Mouse (Mus musculus): ENCODE measurements around the gene Far1. TPM values are rescaled to one million over a fixed set of nuclear protein-coding genes. Genes with fewer than 3 reads are reported as not detected.

The Far1 gene
- total and polyA plus RNA-seq, 3 experiments, result 26.4 to 34.2 TPM; not detected in 1

DNA sequence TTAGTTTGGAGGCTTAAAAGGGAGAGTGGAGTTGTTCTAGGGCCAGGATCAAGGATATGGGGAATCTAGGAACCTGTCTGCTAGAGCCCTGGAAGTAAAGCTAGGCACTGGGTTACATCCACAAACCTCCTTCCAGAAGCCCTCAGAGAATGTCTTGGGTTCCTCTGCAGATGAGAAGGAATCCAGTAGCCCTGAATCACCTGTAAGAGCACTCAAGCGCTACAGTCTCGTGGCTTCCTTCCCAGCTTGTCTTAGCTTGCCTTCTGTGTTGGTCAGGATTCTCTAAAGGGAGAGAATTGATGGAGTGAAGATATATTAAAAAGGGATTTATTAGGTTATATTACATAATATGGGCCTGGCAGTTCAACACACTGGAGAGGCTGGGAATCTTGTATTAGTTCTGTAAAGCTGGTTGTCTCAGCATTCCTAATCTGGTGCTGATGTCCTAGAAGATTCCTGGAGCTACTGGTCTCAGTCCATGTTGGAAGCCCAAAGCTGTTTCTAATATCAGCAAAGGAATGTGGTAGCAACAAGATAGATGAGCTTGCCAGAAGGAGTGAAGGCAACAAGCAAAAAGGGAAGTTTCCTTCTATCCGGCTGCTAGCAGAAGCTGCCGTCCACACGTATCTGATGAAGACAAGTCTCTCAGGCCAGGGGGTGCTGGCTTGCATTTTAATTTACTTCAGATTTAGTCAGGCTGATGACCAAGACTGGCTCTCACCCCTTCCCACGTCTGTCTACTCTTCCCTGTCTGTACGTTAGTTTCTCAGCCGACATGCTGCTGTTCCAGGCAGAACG, 78.1 kb downstream of the Far1 start (continued):
- TF ChIP-seq POLR2AphosphoS2 (IDR thresholded peaks at IDR 0.05; ENCODE audit: low read length), result no peak
- no peak for TF ChIP-seq ZMIZ1 (IDR thresholded peaks at IDR 0.05; ENCODE audit: low read depth, low read length)
- no peak for TF ChIP-seq JUND (IDR thresholded peaks at IDR 0.05; ENCODE audit: low read depth, low read length)
- TF ChIP-seq MAZ (IDR thresholded peaks at IDR 0.05; ENCODE audit: low read depth, low read length), result no peak
- no peak for TF ChIP-seq MYB (IDR thresholded peaks at IDR 0.05; ENCODE audit: low read depth, low read length)
- peak; percentile 84 for TF ChIP-seq TBP (IDR thresholded peaks at IDR 0.05; ENCODE audit: low read depth, low read length)
- TF ChIP-seq GATA1 (IDR thresholded peaks at IDR 0.05; ENCODE audit: low read depth, low read length), result peak; percentile 50
- TF ChIP-seq SIN3A (IDR thresholded peaks at IDR 0.05; ENCODE audit: low read length), result no peak
- TF ChIP-seq POLR2A (IDR thresholded peaks at IDR 0.05; ENCODE audit: control insufficient read depth in 1 of 2, insufficient read depth in 1 of 2, low read depth in 1 of 2, low read length in 2 of 2, poor library complexity in 1 of 2), result no peak
- TF ChIP-seq NRF1 (IDR thresholded peaks at IDR 0.05; ENCODE audit: insufficient read depth, low read depth, low read length, poor library complexity, severe bottlenecking), result no peak
- TF ChIP-seq MAX (IDR thresholded peaks at IDR 0.05; ENCODE audit: low read length), result no peak
- TF ChIP-seq GABPA (IDR thresholded peaks at IDR 0.05; ENCODE audit: low read depth, low read length), result no peak
- no peak for TF ChIP-seq ZNF384 (IDR thresholded peaks at IDR 0.05; ENCODE audit: low read depth, low read length)
- no peak for TF ChIP-seq HCFC1 (IDR thresholded peaks at IDR 0.05; ENCODE audit: low read depth, low read length)
- TF ChIP-seq CTCF (IDR thresholded peaks at IDR 0.05 in 2 of 3, conservative IDR thresholded peaks at IDR 0.05 in 1 of 3; ENCODE audit: control insufficient read depth in 1 of 3, insufficient read depth in 1 of 3, low read depth in 2 of 3, low read length in 3 of 3, poor library complexity in 1 of 3, severe bottlenecking in 1 of 3), result no peak
- no peak for TF ChIP-seq TAL1 (IDR thresholded peaks at IDR 0.05; ENCODE audit: low read length)
- TF ChIP-seq MAFK (IDR thresholded peaks at IDR 0.05; ENCODE audit: borderline replicate concordance, low read depth, low read length), result no peak
- no peak for TF ChIP-seq BHLHE40 (IDR thresholded peaks at IDR 0.05; ENCODE audit: borderline replicate concordance, low read depth, low read length)
- TF ChIP-seq ZC3H11A (IDR thresholded peaks at IDR 0.05; ENCODE audit: low read depth, low read length), result no peak
- no peak for TF ChIP-seq RAD21 (IDR thresholded peaks at IDR 0.05; ENCODE audit: low read depth, low read length)

DNA sequence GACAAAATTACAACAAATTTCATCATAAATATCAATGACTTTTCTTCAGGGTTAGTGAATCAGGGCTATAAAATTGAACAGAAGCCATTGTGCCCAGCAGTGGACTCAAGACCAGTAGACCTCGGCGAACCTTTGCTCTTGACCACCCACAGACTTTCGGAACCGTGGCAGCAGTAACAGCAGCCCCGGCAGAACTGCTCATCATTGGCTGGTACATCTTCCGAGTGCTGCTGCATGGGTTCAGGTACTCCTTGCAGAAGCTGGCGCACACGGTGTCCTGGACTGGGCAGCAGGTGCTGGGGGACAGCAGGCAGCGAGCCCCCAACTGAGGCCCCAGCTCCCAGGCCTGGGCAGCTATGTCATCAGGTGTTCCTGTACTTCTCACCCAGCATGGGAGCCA, 79.1 kb downstream of the Far1 start:
- Histone ChIP-seq H3K4me3 (ENCODE audit: control insufficient read depth in 1 of 2, insufficient read depth in 1 of 2, low read depth in 2 of 2, low read length in 2 of 2) (no peak overlapping the region), H3K4me1 (ENCODE audit: control insufficient read depth in 1 of 2, insufficient read depth in 2 of 2, low read length in 2 of 2) (peaks cover 6 to 9% of the 10 kb centered on the region in 2 experiments), H3K36me3 (ENCODE audit: control insufficient read depth in 1 of 2, insufficient read depth in 2 of 2, low read length in 2 of 2) (peaks cover 0 to 5% of the 10 kb centered on the region in 2 experiments; a peak in 1 of 4 replicates), H3K27me3 (ENCODE audit: control insufficient read depth in 1 of 2, insufficient read depth in 2 of 2, low read length in 2 of 2) (no peaks in the 10 kb centered on the region), H3K9me3 (replicated peaks; ENCODE audit: insufficient read depth, low read length) (no peaks in the 10 kb centered on the region), H3K27ac (ENCODE audit: control insufficient read depth, low read depth, low read length) (no peak overlapping the region), H3K9ac (ENCODE audit: control insufficient read depth, low read depth, low read length, poor library complexity, severe bottlenecking) (no peak overlapping the region), H3K79me2 (ENCODE audit: control insufficient read depth, insufficient read depth, low read length, poor library complexity) (no peaks in the 10 kb centered on the region)
- no peak for DNase-seq (ENCODE audit: low read depth, low spot score)
- TF ChIP-seq POLR2AphosphoS2 (IDR thresholded peaks at IDR 0.05; ENCODE audit: low read length), result no peak
- TF ChIP-seq MAX (IDR thresholded peaks at IDR 0.05; ENCODE audit: low read length), result no peak
- TF ChIP-seq RAD21 (IDR thresholded peaks at IDR 0.05; ENCODE audit: low read depth, low read length), result no peak
- TF ChIP-seq EP300 (IDR thresholded peaks at IDR 0.05; ENCODE audit: low read depth in 1 of 2, low read length in 2 of 2), result no peak
- TF ChIP-seq SMC3 (IDR thresholded peaks at IDR 0.05; ENCODE audit: low read depth, low read length), result no peak
- no peak for TF ChIP-seq ZNF384 (IDR thresholded peaks at IDR 0.05; ENCODE audit: low read depth, low read length)
- no peak for TF ChIP-seq HCFC1 (IDR thresholded peaks at IDR 0.05; ENCODE audit: low read depth, low read length)
- no peak for TF ChIP-seq ZMIZ1 (IDR thresholded peaks at IDR 0.05; ENCODE audit: low read depth, low read length)
- TF ChIP-seq MEF2A (IDR thresholded peaks at IDR 0.05; ENCODE audit: extremely low read depth, insufficient replicate concordance, low read depth, low read length, poor library complexity, severe bottlenecking), result no peak
- no peak for TF ChIP-seq MXI1 (IDR thresholded peaks at IDR 0.05; ENCODE audit: low read depth, low read length)
- TF ChIP-seq USF2 (IDR thresholded peaks at IDR 0.05; ENCODE audit: borderline replicate concordance in 1 of 2, insufficient read depth in 1 of 2, low read depth in 1 of 2, low read length in 2 of 2), result no peak
- TF ChIP-seq ZC3H11A (IDR thresholded peaks at IDR 0.05; ENCODE audit: low read depth, low read length), result no peak
- TF ChIP-seq JUND (IDR thresholded peaks at IDR 0.05; ENCODE audit: low read depth, low read length), result no peak
- no peak for TF ChIP-seq CTCF (IDR thresholded peaks at IDR 0.05 in 2 of 3, conservative IDR thresholded peaks at IDR 0.05 in 1 of 3; ENCODE audit: control insufficient read depth in 1 of 3, insufficient read depth in 1 of 3, low read depth in 2 of 3, low read length in 3 of 3, poor library complexity in 1 of 3, severe bottlenecking in 1 of 3)
- TF ChIP-seq ETS1 (IDR thresholded peaks at IDR 0.05; ENCODE audit: low read depth, low read length), result no peak
